Mouse (Mus musculus) embryonic facial prominence, embryonic 12.5 days (tissue): ENCODE data around the gene Pdpr. TPM values are rescaled to one million over a fixed set of nuclear protein-coding genes. Genes with fewer than 3 reads are reported as not detected.
A peak's percentile ranks its signal among the peaks of the same experiment; 100 is the strongest.
"Not testable (repeated sequence)": the region's sequence is repeated elsewhere in the genome, so short reads cannot be mapped to it uniquely, and the experiment has no call there.

Source experiments
- ATAC-seq: fragments of 200-750 bp; cut with Nextera tagmentation; 2 replicates; pipeline ENCODE4 v1.8.0; 2017; ENCODE audit not compliant: insufficient number of reproducible peaks, insufficient read depth, low FRiP score, low TSS enrichment
- H3K27ac ChIP-seq: fragments of 300-500 bp; sonication (generic); 2 replicates; pipeline ENCODE4 v1.5.1; 2016; ENCODE audit warnings: mild to moderate bottlenecking
- H3K27me3 ChIP-seq: fragments of 300-500 bp; sonication (generic); 2 replicates; pipeline ENCODE4 v1.6.1; 2016; ENCODE audit warnings: mild to moderate bottlenecking, moderate library complexity
- H3K36me3 ChIP-seq: fragments of 300-500 bp; sonication (generic); 2 replicates; pipeline ENCODE4 v1.6.1; 2016; ENCODE audit warnings: mild to moderate bottlenecking
- H3K4me1 ChIP-seq: fragments of 300-500 bp; sonication (generic); 2 replicates; pipeline ENCODE4 v1.6.1; 2016
- H3K4me2 ChIP-seq: fragments of 300-500 bp; sonication (generic); replicated peaks from 2 replicates; pipeline ENCODE4 v1.6.1; 2016; ENCODE audit warnings: mild to moderate bottlenecking, moderate library complexity
- H3K4me3 ChIP-seq: fragments of 300-500 bp; sonication (generic); 2 replicates; pipeline ENCODE4 v1.5.1; 2016; ENCODE audit warnings: mild to moderate bottlenecking
- H3K9ac ChIP-seq: fragments of 300-500 bp; sonication (generic); 2 replicates; pipeline ENCODE4 v1.6.1; 2016; ENCODE audit warnings: mild to moderate bottlenecking, moderate library complexity
- H3K9me3 ChIP-seq: fragments of 300-500 bp; sonication (generic); 2 replicates; pipeline ENCODE4 v1.6.1; 2016; ENCODE audit warnings: mild to moderate bottlenecking, moderate library complexity
- WGBS: fragments of 180-500 bp; shearing (Covaris S2); methylation state at CpG from one replicate; pipeline ENCODE4 v1.1.7; 2016; 5-methylcytosine and 5-hydroxymethylcytosine counted together
- polyA plus RNA-seq: library from polyadenylated mRNA; unstranded; fragments of >200 nt; fragmentation: Nextera tagmentation; extraction: Ambion mirVana; gene quantifications from 2 replicates; pipeline ENCODE4 v1.2.1, GENCODE M21; 2016

Pdpr gene
- polyA plus RNA-seq, 1 experiment from 2014 or later = 12.8 TPM

GRCm38 (mm10) chr8:111092326-111092725 is 2.1 kb upstream of the Pdpr start, which contains the start of gene Clec18a:
Gene Clec18a (minus strand): TSS chr8:111092426.
- H3K4me1 ChIP-seq, ATAC-seq, H3K9me3 ChIP-seq, H3K4me2 ChIP-seq, H3K27me3 ChIP-seq, H3K4me3 ChIP-seq, H3K27ac ChIP-seq, H3K9ac ChIP-seq, H3K36me3 ChIP-seq: not testable (repeated sequence)
- WGBS = 89% methylated on average over 6 of the region's 6 CpGs

- H3K4me2 ChIP-seq = peak overlapping the region; percentile 81
These were observed 381 bp downstream of the Pdpr start for GRCm38 (mm10) chr8:111094719-111095302.

GRCm38 (mm10) chr8:111114891-111115290 is 20.5 kb downstream of the Pdpr start:
- WGBS = 94% methylated on average over 5 of the region's 5 CpGs
- Histone ChIP-seq H3K27me3 (no peaks in the 10 kb centered on the region), H3K4me1 (no peaks in the 10 kb centered on the region), H3K4me3 (no peak overlapping the region), H3K9me3 (no peaks in the 10 kb centered on the region), H3K27ac (no peak overlapping the region), H3K9ac (no peak overlapping the region), H3K4me2 (no peak overlapping the region), H3K36me3 (peaks cover 52% of the 10 kb centered on the region)
- ATAC-seq = no peak

More at GRCm38 (mm10) chr8:111094719-111095302, 381 bp downstream of the Pdpr start:
- not testable (repeated sequence) for H3K4me1 ChIP-seq, H3K36me3 ChIP-seq, H3K27ac ChIP-seq, H3K27me3 ChIP-seq, H3K9me3 ChIP-seq
- WGBS = 1% methylated on average over 69 of the region's 69 CpGs
- H3K4me3 ChIP-seq = peak overlapping the region; percentile 69
- peak; percentile 43 for ATAC-seq
- H3K9ac ChIP-seq = peak overlapping the region; percentile 72

GRCm38 (mm10) chr8:111119481-111119880 is 25.1 kb downstream of the Pdpr start:
- ATAC-seq = no peak
- Histone ChIP-seq H3K4me3 (no peak overlapping the region), H3K27ac (no peak overlapping the region), H3K36me3 (peaks cover 82% of the 10 kb centered on the region), H3K4me1 (no peaks in the 10 kb centered on the region), H3K27me3 (no peaks in the 10 kb centered on the region), H3K9ac (no peak overlapping the region), H3K4me2 (no peak overlapping the region), H3K9me3 (no peaks in the 10 kb centered on the region)
- WGBS = 92% methylated on average over 3 of the region's 3 CpGs

GRCm38 (mm10) chr8:111130756-111131155 is 36.3 kb downstream of the Pdpr start:
- 94% methylated on average over 2 of the region's 2 CpGs for WGBS
- H3K36me3 ChIP-seq = peaks cover 66% of the 10 kb centered on the region
- H3K27ac ChIP-seq = no peak overlapping the region
- ATAC-seq = no peak
- no peaks in the 10 kb centered on the region for H3K27me3 ChIP-seq
- no peaks in the 10 kb centered on the region for H3K9me3 ChIP-seq
- no peak overlapping the region for H3K9ac ChIP-seq
- H3K4me1 ChIP-seq = no peaks in the 10 kb centered on the region
- H3K4me2 ChIP-seq = no peak overlapping the region
- no peak overlapping the region for H3K4me3 ChIP-seq

- no peak overlapping the region for H3K4me3 ChIP-seq
- H3K4me2 ChIP-seq = no peak overlapping the region
- no peak for ATAC-seq
- H3K27ac ChIP-seq = no peak overlapping the region
- no peaks in the 10 kb centered on the region for H3K9me3 ChIP-seq
- peaks cover 7% of the 10 kb centered on the region; the same call in 1 of the 2 replicates for H3K36me3 ChIP-seq
- H3K27me3 ChIP-seq = no peaks in the 10 kb centered on the region
- no peak overlapping the region for H3K9ac ChIP-seq
- H3K4me1 ChIP-seq = peaks cover 10% of the 10 kb centered on the region; the same call in 1 of the 2 replicates
These were observed 48.1 kb downstream of the Pdpr start for GRCm38 (mm10) chr8:111142521-111142920.

GRCm38 (mm10) chr8:111144901-111145459 is 50.5 kb downstream of the Pdpr start:
- Histone ChIP-seq H3K9ac (peak overlapping the region; percentile 78), H3K4me3 (peak overlapping the region; percentile 64), H3K4me2 (peak overlapping the region; percentile 80)
- H3K4me1 ChIP-seq, H3K27me3 ChIP-seq, H3K36me3 ChIP-seq, H3K9me3 ChIP-seq, ATAC-seq, H3K27ac ChIP-seq: not testable (repeated sequence)
- WGBS = under 1% methylated on average over 63 of the region's 63 CpGs

GRCm38 (mm10) chr8:111145460-111146012 is 51.1 kb downstream of the Pdpr start:
- H3K27me3 ChIP-seq, H3K36me3 ChIP-seq, H3K9me3 ChIP-seq, H3K4me1 ChIP-seq: not testable (repeated sequence)
- WGBS = under 1% methylated on average over 46 of the region's 74 CpGs
- Histone ChIP-seq H3K27ac (0 out of 2 replicates have a peak overlapping the region, but pooled peaks have one; percentile 30), H3K9ac (peak overlapping the region; percentile 78), H3K4me3 (peak overlapping the region; percentile 64), H3K4me2 (peak overlapping the region; percentile 85)
- peak; percentile 93 for ATAC-seq

- ATAC-seq = no peak
- H3K36me3 ChIP-seq = peaks cover 75% of the 10 kb centered on the region
- 88% methylated on average over 8 of the region's 8 CpGs for WGBS
These were observed 61.4 kb downstream of the Pdpr start for GRCm38 (mm10) chr8:111155721-111156436.

GRCm38 (mm10) chr8:111157617-111158016 is 63.2 kb downstream of the Pdpr start:
- H3K27me3 ChIP-seq = no peaks in the 10 kb centered on the region

More at GRCm38 (mm10) chr8:111155721-111156436, 61.4 kb downstream of the Pdpr start:
- Histone ChIP-seq H3K27me3 (no peaks in the 10 kb centered on the region), H3K9me3 (no peaks in the 10 kb centered on the region), H3K27ac (no peak overlapping the region), H3K9ac (no peak overlapping the region), H3K4me3 (no peak overlapping the region), H3K4me1 (no peaks in the 10 kb centered on the region), H3K4me2 (no peak overlapping the region)

GRCm38 (mm10) chr8:111171661-111172060 is 77.2 kb downstream of the Pdpr start:
- H3K9ac ChIP-seq = no peak overlapping the region
- H3K36me3 ChIP-seq = peaks cover 82% of the 10 kb centered on the region
- WGBS = 82% methylated on average over 5 of the region's 5 CpGs
- no peak overlapping the region for H3K4me3 ChIP-seq
- H3K27me3 ChIP-seq = no peaks in the 10 kb centered on the region
- H3K9me3 ChIP-seq = no peaks in the 10 kb centered on the region
- no peak overlapping the region for H3K27ac ChIP-seq
- no peak overlapping the region for H3K4me2 ChIP-seq
- H3K4me1 ChIP-seq = no peaks in the 10 kb centered on the region
- no peak for ATAC-seq

More at GRCm38 (mm10) chr8:111157617-111158016, 63.2 kb downstream of the Pdpr start:
- Histone ChIP-seq H3K9ac (no peak overlapping the region), H3K4me3 (no peak overlapping the region), H3K4me2 (no peak overlapping the region), H3K9me3 (no peaks in the 10 kb centered on the region), H3K36me3 (peaks cover 84% of the 10 kb centered on the region), H3K4me1 (no peaks in the 10 kb centered on the region), H3K27ac (no peak overlapping the region)
- 56% methylated on average over 14 of the region's 14 CpGs for WGBS
- ATAC-seq = no peak
